Mouse (Mus musculus) limb, embryonic 13.5 days (tissue): ENCODE data around the gene Dusp27. TPM values are rescaled to one million over a fixed set of nuclear protein-coding genes. Genes with fewer than 3 reads are reported as not detected.

ENCODE experiments used
- ATAC-seq: fragments of 200-750 bp; cut with Nextera tagmentation; 2 replicates; pipeline ENCODE4 v1.8.0; 2017; ENCODE audit warnings: low read depth, moderate number of reproducible peaks, moderate TSS enrichment; ENCODE audit not compliant: low FRiP score
- H3K27ac ChIP-seq: fragments of 300-500 bp; sonication (generic); 2 replicates; pipeline ENCODE4 v1.5.1; 2015; ENCODE audit warnings: inconsistent platforms, mild to moderate bottlenecking, moderate library complexity
- H3K27me3 ChIP-seq: fragments of 300-500 bp; sonication (generic); 2 replicates; pipeline ENCODE4 v1.6.1; 2015; ENCODE audit warnings: mild to moderate bottlenecking, inconsistent platforms
- H3K36me3 ChIP-seq: fragments of 300-500 bp; sonication (generic); 2 replicates; pipeline ENCODE4 v1.6.1; 2015; ENCODE audit warnings: inconsistent platforms, mild to moderate bottlenecking, moderate library complexity
- H3K4me1 ChIP-seq: fragments of 300-500 bp; sonication (generic); 2 replicates; pipeline ENCODE4 v1.6.1; 2015; ENCODE audit warnings: inconsistent platforms
- H3K4me2 ChIP-seq: fragments of 300-500 bp; sonication (generic); replicated peaks from 2 replicates; pipeline ENCODE4 v1.6.1; 2015; ENCODE audit warnings: inconsistent platforms, mild to moderate bottlenecking, moderate library complexity
- H3K4me3 ChIP-seq: fragments of 300-500 bp; sonication (generic); 2 replicates; pipeline ENCODE4 v1.5.1; 2015; ENCODE audit warnings: moderate library complexity, mild to moderate bottlenecking, inconsistent platforms
- H3K9ac ChIP-seq: fragments of 300-500 bp; sonication (generic); 2 replicates; pipeline ENCODE4 v1.6.1; 2015; ENCODE audit warnings: mild to moderate bottlenecking, inconsistent platforms
- H3K9me3 ChIP-seq: fragments of 300-500 bp; sonication (generic); 2 replicates; pipeline ENCODE4 v1.6.1; 2016; ENCODE audit warnings: inconsistent platforms
- WGBS: fragments of 180-500 bp; shearing (Covaris S2); methylation state at CpG from one replicate; pipeline ENCODE4 v1.1.7; 2015; 5-methylcytosine and 5-hydroxymethylcytosine counted together
- polyA plus RNA-seq: library from polyadenylated mRNA; unstranded; fragments of >200 nt; fragmentation: Nextera tagmentation; extraction: Ambion mirVana; gene quantifications from 2 replicates; pipeline ENCODE4 v1.2.1, GENCODE M21; 2015

Gene Dusp27
- polyA plus RNA-seq, 1 experiment from 2014 or later: 6.4 TPM

DNA sequence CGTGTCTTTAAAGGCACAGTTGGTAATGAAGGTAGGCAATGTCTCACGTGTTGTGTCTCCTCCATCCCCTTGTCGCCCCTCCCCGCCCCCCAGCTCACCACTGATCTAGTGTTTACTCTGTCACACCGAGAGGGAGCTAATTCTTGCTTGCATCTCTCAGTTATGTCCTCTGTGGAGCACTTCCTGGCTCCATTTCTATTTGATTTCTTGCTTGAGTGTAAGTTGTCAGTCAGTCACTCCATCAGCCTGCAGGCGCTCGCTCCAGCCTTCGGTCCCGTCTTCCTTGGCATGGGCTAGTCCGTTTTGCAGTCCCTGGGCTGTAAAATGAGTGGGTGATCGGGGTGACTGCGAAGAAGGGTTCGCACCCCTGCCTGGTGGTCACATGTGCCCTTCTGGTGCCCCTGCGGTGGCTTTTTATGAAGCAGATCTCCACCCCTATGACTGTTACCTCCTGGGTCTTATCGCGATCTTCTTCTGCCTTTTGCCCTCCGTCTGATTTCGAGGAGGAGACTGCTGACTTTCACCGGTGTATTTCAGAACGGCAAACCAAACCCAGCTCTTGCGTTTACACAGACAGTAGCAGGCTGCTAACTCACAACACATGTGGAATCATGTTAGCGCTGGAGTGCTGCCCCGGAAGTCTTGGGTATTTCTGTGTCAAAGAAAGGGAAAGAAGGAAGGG, 79.4 kb downstream of the Dusp27 start:
- H3K4me1 ChIP-seq: peaks cover 61% of the 10 kb centered on the region
- no peaks in the 10 kb centered on the region for H3K9me3 ChIP-seq
- H3K27me3 ChIP-seq: peaks cover 19% of the 10 kb centered on the region
- peak overlapping the region; percentile 92 for H3K4me2 ChIP-seq
- WGBS: under 1% methylated on average over 23 of the region's 23 CpGs
- H3K9ac ChIP-seq: peak overlapping the region; percentile 59
- ATAC-seq: no peak
- peak overlapping the region; percentile 48 for H3K4me3 ChIP-seq
- peak overlapping the region; percentile 61 for H3K27ac ChIP-seq
- no peaks in the 10 kb centered on the region for H3K36me3 ChIP-seq

Other genes starting within 250 kb of the Dusp27 start
- gene Pou2f1, start 125.2 kb downstream of the Dusp27 start, polyA plus RNA-seq: 15.3 and 15.9 TPM in 2 replicates
- 0.51 and 0.65 TPM in 2 replicates for gene Gpa33, start 2.3 kb upstream of the Dusp27 start, polyA plus RNA-seq
- 0.18 TPM in 1 of 2 replicates, not detected in the other for gene Mael, start 110.8 kb upstream of the Dusp27 start, polyA plus RNA-seq
- 0.11 and 0.14 TPM in 2 replicates for gene Ildr2, start 126.2 kb upstream of the Dusp27 start, polyA plus RNA-seq